Mouse (Mus musculus): ENCODE data around the gene Tspan15. TPM values are rescaled to one million over a fixed set of nuclear protein-coding genes. Genes with fewer than 3 reads are reported as not detected.

Tspan15 gene
- 10 to 100 TPM; 13.6 to 15.9 TPM for total RNA-seq (2021)
- long read RNA-seq, experiment 1, transcript Tspan15-201 (8 exons, 3,638 nt): major isoform, 27 of 34 reads
- long read RNA-seq, experiment 1, partial matches to known transcripts: 1 of 34 reads
- long read RNA-seq, experiment 1, other reads (novel, unspliced or antisense): 6 of 34 reads
- long read RNA-seq, experiment 2, transcript Tspan15-201 (8 exons, 3,638 nt): major isoform, 29 of 33 reads
- long read RNA-seq, experiment 2, partial matches to known transcripts: 0 of 33 reads
- long read RNA-seq, experiment 2, other reads (novel, unspliced or antisense): 3 of 33 reads

- Histone ChIP-seq H3K4me3 (peak within 1 kb of the TSS; percentile 80), H3K27ac (peak within 1 kb of the TSS; percentile 67)
- no peak for TF ChIP-seq CTCF (conservative IDR thresholded peaks at IDR 0.05)
- peak; percentile 88 to 89 for DNase-seq (ENCODE audit: low spot score in 2 of 2)
These were observed at the start of gene Tspan15 for GRCm38 (mm10) chr10:62230708-62231394. Tspan15 (minus strand) TSS chr10:62231251.

- DNase-seq (ENCODE audit: low spot score in 2 of 2): no peak
- no peak for TF ChIP-seq CTCF (conservative IDR thresholded peaks at IDR 0.05)
- no peak overlapping the region for H3K4me3 ChIP-seq
- no peak overlapping the region for H3K27ac ChIP-seq
These were observed 48.6 kb upstream of the Tspan15 start for GRCm38 (mm10) chr10:62279671-62280070.

- Histone ChIP-seq H3K27ac (no peak overlapping the region), H3K4me3 (no peak overlapping the region)
- no peak for TF ChIP-seq CTCF (conservative IDR thresholded peaks at IDR 0.05)
- DNase-seq (ENCODE audit: low spot score in 2 of 2): no peak
These were observed 48.0 kb upstream of the Tspan15 start for GRCm38 (mm10) chr10:62279066-62279465.

- Histone ChIP-seq H3K4me3 (no peak overlapping the region), H3K27ac (no peak overlapping the region)
- TF ChIP-seq CTCF (conservative IDR thresholded peaks at IDR 0.05): no peak
- no peak for DNase-seq (ENCODE audit: low spot score in 2 of 2)
These were observed 46.6 kb upstream of the Tspan15 start for GRCm38 (mm10) chr10:62277499-62278293.

GRCm38 (mm10) chr10:62275235-62275634, 44.2 kb upstream of the Tspan15 start:
- peak; percentile 55 to 90 for DNase-seq (ENCODE audit: low spot score in 2 of 2)
- H3K27ac ChIP-seq: no peak overlapping the region
- peak; percentile 96 for TF ChIP-seq CTCF (conservative IDR thresholded peaks at IDR 0.05)
- H3K4me3 ChIP-seq: no peak overlapping the region

- TF ChIP-seq CTCF (conservative IDR thresholded peaks at IDR 0.05): no peak
- no peak for DNase-seq (ENCODE audit: low spot score in 2 of 2)
- H3K27ac ChIP-seq: no peak overlapping the region
- H3K4me3 ChIP-seq: no peak overlapping the region
These were observed 38.2 kb upstream of the Tspan15 start for GRCm38 (mm10) chr10:62269278-62269677.

- Histone ChIP-seq H3K4me3 (no peak overlapping the region), H3K27ac (no peak overlapping the region)
- no peak for TF ChIP-seq CTCF (conservative IDR thresholded peaks at IDR 0.05)
- no peak for DNase-seq (ENCODE audit: low spot score in 2 of 2)
These were observed 33.2 kb upstream of the Tspan15 start for GRCm38 (mm10) chr10:62264299-62264698.

- Histone ChIP-seq H3K4me3 (no peak overlapping the region), H3K27ac (no peak overlapping the region)
- peak; percentile 79 for TF ChIP-seq CTCF (conservative IDR thresholded peaks at IDR 0.05)
- peak; percentile 52 to 73 for DNase-seq (ENCODE audit: low spot score in 2 of 2)
These were observed 30.2 kb upstream of the Tspan15 start for GRCm38 (mm10) chr10:62261115-62261886.

- DNase-seq (ENCODE audit: low spot score in 2 of 2): no peak
- TF ChIP-seq CTCF (conservative IDR thresholded peaks at IDR 0.05): no peak
- Histone ChIP-seq H3K27ac (no peak overlapping the region), H3K4me3 (no peak overlapping the region)
These were observed 27.2 kb upstream of the Tspan15 start for GRCm38 (mm10) chr10:62258298-62258697.

GRCm38 (mm10) chr10:62252496-62253235, 21.6 kb upstream of the Tspan15 start:
- no peak for DNase-seq (ENCODE audit: low spot score in 2 of 2)
- TF ChIP-seq CTCF (conservative IDR thresholded peaks at IDR 0.05): no peak
- Histone ChIP-seq H3K27ac (no peak overlapping the region), H3K4me3 (no peak overlapping the region)

GRCm38 (mm10) chr10:62252000-62252488, 21.0 kb upstream of the Tspan15 start, which contains the start of gene Tacr2:
Tacr2 (plus strand) TSS chr10:62252438.
- TF ChIP-seq CTCF (conservative IDR thresholded peaks at IDR 0.05): no peak
- no peak for DNase-seq (ENCODE audit: low spot score in 2 of 2)
- Histone ChIP-seq H3K4me3 (no peak within 1 kb of the TSS), H3K27ac (no peak within 1 kb of the TSS)

GRCm38 (mm10) chr10:62247815-62248214, 16.8 kb upstream of the Tspan15 start:
- no peak for TF ChIP-seq CTCF (conservative IDR thresholded peaks at IDR 0.05)
- no peak for DNase-seq (ENCODE audit: low spot score in 2 of 2)
- Histone ChIP-seq H3K27ac (no peak overlapping the region), H3K4me3 (no peak overlapping the region)
